Comparison of ENCODE assay signal across 11 mouse cellular contexts in the genomic region with DNA sequence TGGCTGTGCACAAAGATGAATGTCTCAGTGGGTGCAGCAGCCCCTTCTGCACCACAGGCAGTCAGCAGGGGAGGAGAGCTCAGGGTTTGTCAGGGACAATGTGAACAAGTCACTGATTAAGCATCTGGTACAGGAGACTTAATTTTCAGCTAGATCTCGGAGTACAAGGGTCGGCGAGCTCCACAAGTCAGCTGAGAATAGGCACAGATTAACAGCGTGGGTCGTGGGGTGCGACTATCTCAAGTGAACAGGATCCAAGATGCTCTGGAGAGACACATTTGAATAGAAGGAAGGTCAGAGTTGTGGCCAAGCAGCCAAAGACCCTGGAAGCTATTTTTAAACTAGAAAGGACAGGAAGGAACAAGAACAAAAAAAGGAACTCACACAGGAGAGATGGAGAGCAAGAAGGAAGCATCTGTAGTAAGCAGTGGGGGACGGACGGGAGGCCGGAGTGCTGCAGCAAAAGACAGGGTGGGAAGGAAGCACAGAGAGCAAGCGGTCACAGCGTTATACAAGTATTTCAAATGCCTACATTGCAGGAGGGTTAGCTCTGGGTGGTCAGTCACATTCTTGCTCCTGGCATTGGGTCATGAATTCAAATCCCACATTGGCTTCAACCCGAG.
DNase-seq lines count a peak whose midpoint lies in the region; ATAC-seq and TF ChIP-seq lines count a peak whose summit lies in the region.
"Had no signal": no experiment of that assay in that cellular context is flagged by ENCODE, and none has a peak within 500 bp of the region (broad histone marks: within the 10 kb centered on the region; RNA-seq: fewer than 3 reads in every experiment).

No protein-coding gene starts in this region.

- H3K4me2 ChIP-seq in liver, embryonic 16.5 days (ENCODE audit: low read depth, low read length) = 0 out of 2 replicates have a peak overlapping the region, but pooled peaks have one; percentile 8
- H3K4me2 ChIP-seq in midbrain, embryonic 15.5 days = no peak overlapping the region
- H3K4me2 ChIP-seq: hindbrain, embryonic 15.5 days; limb, embryonic 12.5 days had no signal

- no peak for TF ChIP-seq POLR2A in bone marrow macrophage, adult 2 months (IDR thresholded peaks at IDR 0.05; ENCODE audit: borderline replicate concordance, low read depth, low read length)

- H3K36me3 ChIP-seq in heart, embryonic 10.5 days = peaks cover 36% of the 10 kb centered on the region
- H3K36me3 ChIP-seq in liver, embryonic 16.5 days (ENCODE audit: control insufficient read depth, insufficient read depth) = no peaks in the 10 kb centered on the region
- H3K36me3 ChIP-seq in midbrain, embryonic 15.5 days (replicated peaks) = no peaks in the 10 kb centered on the region
- H3K36me3 ChIP-seq: hindbrain, embryonic 15.5 days had no signal

- TF ChIP-seq CTCF in bone marrow macrophage, adult 2 months (IDR thresholded peaks at IDR 0.05; ENCODE audit: low read depth, low read length) = no peak

- H3K4me1 ChIP-seq in heart, embryonic 10.5 days = peaks cover 90% of the 10 kb centered on the region
- peaks cover 71% of the 10 kb centered on the region for H3K4me1 ChIP-seq in bone marrow macrophage, adult 2 months (ENCODE audit: control insufficient read depth, insufficient read depth, low read length)
- peaks cover 39% of the 10 kb centered on the region for H3K4me1 ChIP-seq in liver, embryonic 16.5 days (ENCODE audit: control insufficient read depth, low read depth, low read length)
- no peaks in the 10 kb centered on the region for H3K4me1 ChIP-seq in midbrain, embryonic 15.5 days

- peak overlapping the region; percentile 72 for H3K27ac ChIP-seq in heart, embryonic 10.5 days
- H3K27ac ChIP-seq in bone marrow macrophage, adult 2 months (ENCODE audit: insufficient read depth, low read depth, low read length) = peak overlapping the region; percentile 87
- H3K27ac ChIP-seq in liver, embryonic 16.5 days (ENCODE audit: low read length) = peak overlapping the region; percentile 17; the same call in 1 of the 2 replicates
- no peak overlapping the region for H3K27ac ChIP-seq in midbrain, embryonic 15.5 days
- H3K27ac ChIP-seq: hindbrain, embryonic 15.5 days; limb, embryonic 12.5 days had no signal

- WGBS in heart, embryonic 10.5 days = 42% methylated on average over 12 of the region's 12 CpGs
- 12% methylated on average over 12 of the region's 12 CpGs for WGBS in liver, embryonic 16.5 days (ENCODE audit: insufficient replicate concordance)
- WGBS in midbrain, embryonic 15.5 days = 64% methylated on average over 12 of the region's 12 CpGs

- ATAC-seq in liver, embryonic 16.5 days (ENCODE audit: low read depth) = no peak
- no peak for ATAC-seq in midbrain, embryonic 15.5 days (replicated peaks)

- H3K9ac ChIP-seq in liver, embryonic 16.5 days (ENCODE audit: low read depth, low read length) = 0 out of 2 replicates have a peak overlapping the region, but pooled peaks have one; percentile 13
- H3K9ac ChIP-seq in midbrain, embryonic 15.5 days = no peak overlapping the region
- H3K9ac ChIP-seq: hindbrain, embryonic 15.5 days; limb, embryonic 12.5 days had no signal

- no peak overlapping the region for H3K4me3 ChIP-seq in heart, embryonic 10.5 days
- peak overlapping the region; percentile 33 for H3K4me3 ChIP-seq in bone marrow macrophage, adult 2 months (ENCODE audit: insufficient read depth, low read length)
- H3K4me3 ChIP-seq in liver, embryonic 16.5 days (ENCODE audit: low read depth, low read length) = no peak overlapping the region
- no peak overlapping the region for H3K4me3 ChIP-seq in midbrain, embryonic 15.5 days
- H3K4me3 ChIP-seq: hindbrain, embryonic 15.5 days; limb, embryonic 12.5 days had no signal

- no peaks in the 10 kb centered on the region for H3K9me3 ChIP-seq in heart, embryonic 10.5 days
- no peaks in the 10 kb centered on the region for H3K9me3 ChIP-seq in liver, embryonic 16.5 days (replicated peaks; ENCODE audit: control insufficient read depth, low read length)
- H3K9me3 ChIP-seq in midbrain, embryonic 15.5 days = no peaks in the 10 kb centered on the region
- H3K9me3 ChIP-seq: hindbrain, embryonic 15.5 days; limb, embryonic 12.5 days had no signal

- DNase-seq in heart, embryonic 10.5 days (ENCODE audit: low spot score) = no peak
- DNase-seq in heart, adult 8-10 months (ENCODE audit: low spot score) = no peak
- DNase-seq in kidney, adult 11 months = peak; percentile 93
- DNase-seq in cerebellum, adult 11-12 months = no peak
- DNase-seq in embryo, embryonic 9.5 days (ENCODE audit: extremely low spot score) = no peak
- DNase-seq: cerebellum, adult 9-11 months had no signal

- no peaks in the 10 kb centered on the region for H3K27me3 ChIP-seq in heart, embryonic 10.5 days (ENCODE audit: insufficient read depth, poor library complexity, severe bottlenecking)
- H3K27me3 ChIP-seq in liver, embryonic 16.5 days (ENCODE audit: control insufficient read depth, insufficient read depth, low read depth, low read length) = peaks cover 2% of the 10 kb centered on the region; the same call in 1 of the 2 replicates
- no peaks in the 10 kb centered on the region for H3K27me3 ChIP-seq in midbrain, embryonic 15.5 days (replicated peaks)
- H3K27me3 ChIP-seq: hindbrain, embryonic 15.5 days; limb, embryonic 12.5 days had no signal
